Mouse (Mus musculus) kidney, adult 18-20 months (tissue): Measurements from ENCODE around the gene Abcg8.

Experiments used
- DNase-seq: peaks from one replicate; pipeline ENCODE4 v3.0.0; 2021

The Abcg8 gene

GRCm38 (mm10) chr17:84675951-84676366 lies at the start of gene Abcg8:
Gene Abcg8, plus strand, starts transcription at chr17:84676302.
- peak; percentile 30 for DNase-seq

DNA sequence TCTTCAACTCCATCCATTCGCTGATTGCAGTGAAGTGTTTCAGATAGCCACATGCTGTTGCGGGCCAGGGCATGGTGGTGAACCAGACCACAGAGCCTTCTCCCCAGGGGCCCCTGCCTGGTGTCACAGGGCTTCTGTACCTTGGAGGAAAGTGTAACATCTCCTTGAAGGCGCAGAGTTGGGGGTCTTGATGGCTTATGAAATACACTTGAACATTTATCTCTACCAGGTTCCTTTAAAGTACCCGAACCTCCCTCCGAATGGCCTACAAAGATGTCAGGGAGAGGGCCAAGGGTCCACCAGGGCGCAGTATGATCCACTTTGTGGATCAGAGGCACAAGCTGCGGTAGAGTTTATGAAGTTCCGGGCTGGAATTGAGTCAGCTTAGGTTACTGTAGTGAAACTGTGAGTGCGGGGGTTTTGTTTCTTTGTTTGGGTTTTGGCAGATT lies 49.2 kb upstream of the Abcg8 start:
- DNase-seq: peak; percentile 30

DNA sequence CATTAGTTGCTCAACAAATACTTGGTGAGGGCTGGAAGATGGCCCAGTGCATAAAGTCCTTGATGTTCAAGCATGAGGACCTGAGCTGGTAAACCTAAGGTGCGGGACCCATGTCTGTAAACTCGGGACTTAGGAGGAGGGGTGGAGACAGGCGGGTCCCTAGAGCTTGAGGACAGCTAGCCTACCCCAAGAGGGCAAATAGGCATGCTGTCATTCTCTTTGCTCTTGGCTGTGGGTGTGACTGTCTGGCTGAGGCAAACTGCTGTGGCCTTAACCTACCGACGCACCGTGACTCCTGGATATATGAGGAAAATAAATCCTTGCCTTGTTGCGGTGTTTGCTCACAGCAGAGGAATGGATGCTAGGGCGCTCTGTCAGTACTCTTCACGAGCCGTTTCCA lies 48.4 kb upstream of the Abcg8 start:
- DNase-seq: no peak

- DNase-seq: no peak
Observed at GRCm38 (mm10) chr17:84628611-84629010, 47.5 kb upstream of the Abcg8 start.

DNA sequence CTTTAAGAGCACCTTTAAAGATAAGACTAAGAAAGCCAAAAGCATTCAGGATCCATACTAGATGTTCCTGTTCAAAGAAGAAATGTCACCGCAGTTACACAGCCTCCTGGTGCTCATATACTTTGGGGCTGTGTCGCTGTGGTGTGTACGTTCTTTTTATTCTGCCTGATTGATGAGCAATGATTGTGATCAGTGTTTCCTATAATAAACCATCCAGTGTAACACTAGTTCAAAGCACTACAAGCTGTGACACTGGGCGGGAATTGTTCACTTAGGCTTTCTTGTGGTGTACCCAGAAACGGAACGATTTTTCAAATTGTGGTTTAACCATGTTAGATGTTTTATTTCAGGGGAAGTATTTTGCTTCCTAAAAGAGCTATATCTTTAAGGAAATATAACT lies 44.3 kb upstream of the Abcg8 start:
- DNase-seq: no peak

GRCm38 (mm10) chr17:84633443-84633842 lies 42.7 kb upstream of the Abcg8 start:
- no peak for DNase-seq

- no peak for DNase-seq
Observed at GRCm38 (mm10) chr17:84636328-84636727, 39.8 kb upstream of the Abcg8 start.

- DNase-seq: no peak
Observed at GRCm38 (mm10) chr17:84637971-84638370, 38.1 kb upstream of the Abcg8 start.

DNA sequence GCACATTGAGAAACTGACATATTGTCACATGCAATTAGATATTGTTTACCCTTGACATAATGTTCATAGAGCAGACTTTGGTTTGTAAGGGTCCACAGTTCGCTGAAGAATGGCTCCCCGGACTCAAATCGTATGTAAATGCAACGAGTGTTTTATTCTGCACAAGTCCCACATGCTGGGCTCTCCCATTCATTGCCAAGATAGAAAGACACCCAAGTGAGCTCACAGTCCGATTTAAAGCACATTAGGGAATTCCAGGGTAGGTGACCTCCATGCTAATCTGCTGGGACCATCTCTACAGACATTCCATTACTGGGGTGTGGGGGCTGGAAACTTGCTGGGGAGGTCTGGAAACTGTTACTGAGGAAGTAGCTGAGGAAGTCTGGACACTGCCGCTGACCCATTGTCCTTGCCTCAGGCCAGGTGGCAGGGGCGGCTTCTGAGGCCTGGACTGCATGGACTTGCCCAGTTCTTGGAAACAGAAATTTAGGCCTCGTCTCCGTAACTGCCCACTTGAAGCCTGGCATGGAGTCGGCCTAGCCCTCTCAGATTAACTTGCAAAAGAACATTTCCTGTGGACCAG lies 36.2 kb upstream of the Abcg8 start:
- DNase-seq: no peak

DNA sequence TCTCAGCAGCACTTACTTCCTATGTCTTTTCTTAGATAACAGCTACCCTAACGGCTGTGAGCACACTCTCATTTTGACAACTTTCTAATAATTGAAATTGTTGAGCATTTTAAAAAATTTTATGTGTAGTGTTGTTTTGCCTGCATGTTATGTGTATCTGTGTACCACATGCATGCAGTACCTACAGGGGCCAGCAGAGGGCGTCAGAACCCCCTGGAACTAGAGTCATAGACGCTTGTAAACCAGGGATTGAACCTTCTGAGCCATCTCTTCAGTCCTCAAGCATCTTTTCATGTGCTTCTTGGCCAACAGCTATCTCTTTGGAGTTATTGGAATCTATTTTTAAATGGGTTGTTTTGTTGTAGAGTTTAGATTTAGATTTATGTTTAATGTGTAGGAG lies 34.2 kb upstream of the Abcg8 start:
- peak; percentile 70 for DNase-seq

DNA sequence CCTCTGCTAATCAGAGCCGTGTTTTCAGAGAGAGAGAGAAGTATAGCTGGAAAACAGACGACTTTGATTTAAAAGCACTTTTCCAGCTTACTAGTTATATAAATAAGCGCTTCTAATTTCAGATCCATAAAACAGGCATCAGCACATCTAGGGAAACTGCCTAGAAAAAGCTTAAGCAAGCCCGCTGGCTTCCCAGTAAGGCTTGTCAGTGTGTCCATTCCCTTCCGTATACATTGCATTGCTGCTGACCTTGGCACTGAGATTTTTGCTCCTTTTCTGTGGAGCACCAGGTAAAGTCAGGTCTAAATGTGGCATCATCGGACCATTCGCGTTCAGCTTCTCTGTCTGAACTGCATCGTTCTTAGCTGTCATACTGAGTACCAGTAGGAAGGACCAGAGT lies 33.8 kb upstream of the Abcg8 start:
- DNase-seq: no peak

DNA sequence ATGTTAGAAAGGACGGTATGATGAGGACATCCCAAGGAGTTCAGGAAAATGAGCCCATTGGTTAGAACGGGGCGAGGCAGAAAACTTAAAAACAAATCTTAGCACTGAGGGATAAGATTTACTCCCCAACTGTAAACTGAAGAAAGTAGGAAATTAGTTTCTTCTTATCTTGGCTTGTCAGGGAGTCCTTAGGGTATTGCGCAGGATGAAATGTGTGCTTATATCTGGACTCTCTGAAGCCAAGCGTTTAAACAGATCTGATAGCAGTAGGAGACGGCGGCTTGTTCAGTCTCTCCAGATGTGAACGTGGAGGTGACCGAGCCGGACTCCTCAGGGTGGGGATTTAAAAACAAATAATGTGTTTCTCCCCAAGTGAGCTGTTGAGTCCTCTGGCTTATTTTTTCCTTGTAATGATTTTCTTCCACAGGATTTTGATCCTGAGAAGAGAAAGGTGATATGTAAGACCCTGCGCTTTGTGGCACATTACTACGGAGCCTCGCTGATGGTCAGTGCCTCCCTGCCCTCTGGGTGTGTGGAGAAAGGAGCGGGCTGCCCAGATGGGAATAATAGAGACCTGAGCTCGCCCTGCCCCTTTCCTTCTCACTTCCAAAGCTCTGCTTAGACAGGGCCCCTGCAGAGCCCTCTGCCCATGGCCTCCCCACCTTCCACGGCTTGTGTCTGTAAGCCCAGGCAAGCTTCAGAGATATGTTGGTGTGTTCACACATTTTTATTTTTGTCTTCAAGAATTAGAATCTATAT lies 31.6 kb upstream of the Abcg8 start:
- no peak for DNase-seq

- no peak for DNase-seq
Observed at GRCm38 (mm10) chr17:84645119-84645518, 31.0 kb upstream of the Abcg8 start.

DNA sequence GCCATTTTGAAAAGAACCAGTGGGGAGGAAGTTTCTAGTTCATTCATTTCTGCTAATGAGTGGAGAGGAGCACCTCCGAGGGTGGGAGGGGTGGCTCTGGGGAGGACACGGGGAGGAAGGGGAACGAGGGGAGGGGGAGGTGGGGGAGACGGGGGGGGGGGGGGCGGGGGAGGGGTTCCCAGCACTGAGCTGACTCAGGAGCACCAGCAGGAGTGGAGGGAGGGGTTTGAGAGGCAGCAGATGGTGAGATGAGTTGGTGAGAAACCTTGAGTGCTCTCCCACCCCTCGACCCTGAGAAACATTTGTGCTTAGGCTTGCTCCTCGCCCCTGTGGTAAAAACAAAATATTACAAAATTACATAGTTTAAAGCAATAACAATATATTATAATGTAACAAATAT lies 30.2 kb upstream of the Abcg8 start:
- DNase-seq: no peak

GRCm38 (mm10) chr17:84646477-84646876 lies 29.6 kb upstream of the Abcg8 start:
- DNase-seq: no peak

DNA sequence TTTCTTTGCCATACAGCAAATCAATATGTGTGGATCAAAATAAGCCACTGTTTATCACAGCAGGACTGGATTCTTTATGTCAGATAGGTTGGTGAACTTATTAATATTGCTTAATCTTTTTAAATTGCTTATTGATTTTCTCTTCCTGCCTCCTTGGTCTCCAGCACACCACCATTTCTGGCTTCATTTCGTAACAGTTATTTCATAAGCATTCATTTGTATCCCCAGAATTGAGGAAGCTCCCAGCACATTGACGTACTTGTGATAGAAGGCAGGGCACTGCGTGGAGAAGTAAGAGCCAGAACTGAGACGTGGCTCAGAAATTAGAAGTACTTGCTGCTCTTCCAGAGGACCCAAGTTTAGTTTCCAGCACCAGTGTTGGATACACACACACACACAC lies 28.5 kb upstream of the Abcg8 start:
- DNase-seq: no peak

GRCm38 (mm10) chr17:84650302-84651017 lies 25.6 kb upstream of the Abcg8 start:
- DNase-seq: no peak

GRCm38 (mm10) chr17:84653544-84653943 lies 22.6 kb upstream of the Abcg8 start:
- DNase-seq: no peak

DNA sequence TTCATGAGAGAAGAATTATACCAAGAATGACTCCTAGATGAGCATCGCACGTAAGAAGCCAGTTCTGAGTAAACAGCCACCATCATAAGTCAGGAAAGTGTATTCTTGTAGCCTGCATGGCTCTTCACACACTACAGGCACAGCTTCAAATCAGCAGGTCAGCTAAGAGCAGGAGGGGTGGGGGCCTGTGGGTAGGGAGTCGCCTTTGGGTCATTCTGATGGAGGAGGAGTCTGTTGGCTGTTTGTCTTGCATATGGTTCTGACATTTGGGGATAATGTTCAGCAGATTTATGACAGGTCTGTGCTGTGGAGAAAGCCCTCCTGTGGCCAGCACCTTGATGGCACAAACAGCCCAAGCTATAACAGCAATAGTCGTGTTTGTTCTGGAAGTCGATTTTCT lies 19.9 kb upstream of the Abcg8 start:
- no peak for DNase-seq

DNA sequence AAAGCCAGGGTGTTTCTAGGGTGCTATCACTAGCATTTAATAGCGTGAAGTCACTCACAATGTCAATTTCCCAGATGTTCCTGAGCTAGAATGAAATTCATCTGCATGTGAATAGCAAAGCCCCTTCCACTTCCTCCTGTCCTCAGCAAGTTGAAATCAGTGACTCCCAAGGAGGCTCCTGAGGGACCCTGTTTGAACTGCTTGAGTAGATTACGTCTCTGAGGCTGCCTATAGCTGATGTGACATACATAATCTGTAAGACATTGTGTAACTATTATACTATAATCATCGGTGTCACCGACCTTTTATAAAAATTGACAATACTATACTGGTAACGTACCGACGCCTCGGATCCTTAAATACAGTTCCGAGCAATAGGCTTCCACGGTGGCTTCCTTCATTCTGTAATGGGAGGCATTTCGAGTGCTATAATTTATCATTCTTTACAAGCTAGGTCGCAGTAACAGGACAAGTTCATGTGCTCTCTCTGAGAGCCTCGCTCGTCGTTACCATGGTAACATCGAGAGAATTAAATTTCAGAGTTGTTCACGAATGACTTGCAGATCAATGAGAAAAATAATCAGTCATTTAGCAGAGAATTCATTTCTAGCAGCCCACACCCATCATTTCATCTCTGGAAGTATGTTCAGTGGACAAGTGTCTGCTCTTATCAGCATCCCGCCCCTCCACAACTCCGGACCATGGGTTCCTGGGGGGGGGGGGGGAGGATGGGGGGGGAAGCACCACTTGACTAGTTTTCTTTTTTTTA lies 19.3 kb upstream of the Abcg8 start:
- DNase-seq: no peak

GRCm38 (mm10) chr17:84657422-84657732 lies 18.7 kb upstream of the Abcg8 start:
- no peak for DNase-seq

GRCm38 (mm10) chr17:84657782-84658181 lies 18.3 kb upstream of the Abcg8 start:
- DNase-seq: no peak

DNA sequence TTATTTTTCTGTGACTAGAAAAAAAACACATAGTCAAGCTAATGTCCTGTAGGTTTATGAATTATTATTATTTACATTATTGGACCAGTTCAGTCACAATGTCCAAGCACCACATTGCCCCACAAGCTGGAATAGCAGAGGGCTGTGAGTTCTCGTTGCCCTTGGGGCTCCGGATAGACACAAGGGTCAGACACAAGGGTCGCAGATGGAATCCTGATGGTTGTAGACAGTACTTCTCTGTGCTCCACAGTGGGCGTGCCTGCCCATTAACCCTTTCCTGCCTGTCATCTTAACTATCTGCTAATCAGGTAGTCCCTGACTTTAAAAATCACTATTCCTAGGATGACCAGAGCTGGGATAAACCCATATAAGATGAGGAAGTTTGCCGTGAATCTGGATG lies 17.9 kb upstream of the Abcg8 start:
- DNase-seq: no peak

DNA sequence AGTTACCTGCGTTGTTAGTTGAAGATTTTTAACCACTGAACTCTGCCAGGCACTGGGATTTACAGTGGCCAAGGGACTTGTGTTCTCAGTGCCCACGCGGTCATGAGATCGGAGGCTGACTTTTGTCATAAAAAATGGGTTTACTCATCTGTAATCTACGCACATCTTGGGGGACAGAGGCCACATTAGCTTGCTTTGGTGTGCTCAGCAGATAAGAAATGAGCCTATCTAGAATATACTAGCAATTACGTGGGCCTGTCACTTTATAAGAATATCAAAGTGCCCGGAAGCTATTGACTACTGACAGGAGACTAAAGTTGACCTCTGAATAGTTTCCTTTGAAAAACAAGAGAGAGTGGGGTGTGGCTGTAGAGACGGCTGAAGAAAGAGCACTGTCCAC lies 17.2 kb upstream of the Abcg8 start:
- DNase-seq: no peak
